Mouse (Mus musculus) testis, adult 2 months (tissue): ENCODE measurements around the gene Cd83.

Experiments used
- CTCF ChIP-seq: fragments of 200-500 bp; IDR thresholded peaks from 2 replicates; pipeline ENCODE4 v1.5.1; 2012; ENCODE audit warnings: low read depth, mild to moderate bottlenecking, inconsistent platforms, low read length, moderate library complexity; ENCODE audit not compliant: control insufficient read depth, insufficient read depth, insufficient replicate concordance
- POLR2A ChIP-seq: fragments of 200-500 bp; IDR thresholded peaks from 2 replicates; pipeline ENCODE4 v1.6.1; 2012; ENCODE audit warnings: low read depth, mild to moderate bottlenecking, inconsistent platforms, low read length, moderate library complexity; ENCODE audit not compliant: control insufficient read depth

DNA sequence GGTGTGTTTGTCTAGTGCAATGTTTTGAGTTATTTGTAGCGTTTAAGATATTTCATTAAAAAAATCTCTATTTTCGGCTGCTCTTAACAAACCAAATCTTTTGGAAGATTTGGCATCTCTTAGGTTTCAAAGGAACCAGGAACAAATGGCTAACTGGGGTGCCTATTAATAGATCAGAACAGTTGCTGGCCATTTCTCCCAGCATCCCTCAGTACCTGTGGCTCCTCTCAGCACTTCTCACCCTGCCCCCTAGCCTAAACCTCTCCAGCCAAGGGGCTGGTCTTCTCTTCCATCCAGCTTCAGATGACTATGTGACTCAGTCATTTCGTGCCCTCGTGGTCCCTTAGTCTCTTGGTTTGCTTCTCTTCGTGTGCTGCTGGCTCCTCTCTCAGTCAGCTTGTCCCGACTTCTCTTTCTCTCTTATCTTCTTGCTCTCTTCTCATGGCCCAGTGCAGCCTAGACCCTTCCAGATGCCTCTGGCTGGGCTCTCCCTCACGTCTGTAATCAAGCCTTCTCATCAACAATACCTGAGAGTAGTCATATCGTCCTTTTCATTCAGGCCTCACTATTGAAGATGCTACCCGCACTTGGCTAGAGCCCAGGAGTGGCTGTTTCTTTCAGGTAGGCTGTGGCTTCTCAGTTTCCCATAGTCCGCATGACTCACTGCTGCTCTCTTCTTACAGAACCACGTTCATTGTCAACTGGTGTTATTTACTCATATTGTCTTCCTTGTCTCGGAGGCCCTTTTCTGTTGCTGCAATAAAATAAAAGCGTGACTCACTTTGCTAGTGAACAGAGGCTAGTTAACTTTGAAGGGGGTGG is 9.8 kb upstream of the Cd83 start:
- TF ChIP-seq CTCF (no peak), POLR2A (no peak)
